Mouse (Mus musculus): Measurements from ENCODE around the gene 1600014C23Rik. TPM values are rescaled to one million over a fixed set of nuclear protein-coding genes. Genes with fewer than 3 reads are reported as not detected.

The 1600014C23Rik gene
- not detected for polyA plus RNA-seq (2014; fragmentation: Illumina TruSeq; extraction: RNeasy Lipid Tissue Mini Kit (QIAGEN cat#74804); ENCODE audit: low read depth, low replicate concordance)

DNA sequence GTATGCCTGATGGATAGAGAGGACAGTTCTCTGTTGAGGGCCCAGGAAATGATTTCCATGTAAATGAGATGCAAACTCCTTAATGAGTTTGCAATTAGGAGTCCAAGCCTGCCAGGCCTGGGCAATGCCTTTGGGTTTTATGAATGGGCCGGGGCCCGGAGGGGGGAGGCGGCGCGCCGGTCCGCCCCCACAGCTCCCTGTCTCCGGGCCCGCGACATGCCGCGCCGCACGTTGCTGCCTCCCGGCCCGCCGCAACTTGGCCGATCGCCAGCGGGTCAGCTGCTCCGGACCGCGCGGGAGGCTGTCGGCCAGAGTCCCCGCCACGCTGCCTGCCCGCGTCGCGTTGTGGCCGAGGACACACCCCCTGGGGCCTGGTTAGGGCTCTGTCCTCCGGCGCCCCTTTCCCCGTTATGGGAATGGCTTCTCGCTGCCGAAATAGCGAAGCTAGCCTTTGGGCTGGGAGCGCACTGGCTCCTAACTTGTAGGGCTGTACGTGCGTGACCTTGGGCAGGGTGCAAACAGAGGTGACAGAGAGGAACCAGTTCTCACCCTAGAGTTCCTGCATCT lies at the start of gene 1600014C23Rik:
1600014C23Rik (minus strand) TSS at position 110 of the 567 bp plus-strand sequence.

DNA sequence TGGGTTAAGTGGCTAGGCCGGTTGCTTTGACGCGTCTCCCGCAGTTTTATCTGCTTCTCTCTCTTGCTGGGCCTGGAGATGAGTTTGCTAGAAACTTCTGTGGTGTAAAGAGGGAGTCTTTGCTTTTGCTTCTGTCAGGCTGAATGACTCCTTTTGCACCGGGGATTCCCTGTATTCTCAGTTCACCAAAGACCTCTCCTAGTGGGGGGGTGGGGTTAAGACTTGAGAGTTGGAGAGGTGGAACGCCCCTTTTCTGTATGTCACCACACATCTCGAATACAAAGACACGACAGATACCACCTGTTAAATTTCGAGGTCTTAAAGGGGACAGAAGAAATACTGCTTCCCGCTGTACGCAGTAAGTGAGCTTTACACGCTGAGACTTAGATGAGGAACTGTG lies 46.9 kb downstream of the 1600014C23Rik start, which contains the start of gene Tmem63b:
Tmem63b (minus strand) TSS at position 190 of the 400 bp plus-strand sequence.

DNA sequence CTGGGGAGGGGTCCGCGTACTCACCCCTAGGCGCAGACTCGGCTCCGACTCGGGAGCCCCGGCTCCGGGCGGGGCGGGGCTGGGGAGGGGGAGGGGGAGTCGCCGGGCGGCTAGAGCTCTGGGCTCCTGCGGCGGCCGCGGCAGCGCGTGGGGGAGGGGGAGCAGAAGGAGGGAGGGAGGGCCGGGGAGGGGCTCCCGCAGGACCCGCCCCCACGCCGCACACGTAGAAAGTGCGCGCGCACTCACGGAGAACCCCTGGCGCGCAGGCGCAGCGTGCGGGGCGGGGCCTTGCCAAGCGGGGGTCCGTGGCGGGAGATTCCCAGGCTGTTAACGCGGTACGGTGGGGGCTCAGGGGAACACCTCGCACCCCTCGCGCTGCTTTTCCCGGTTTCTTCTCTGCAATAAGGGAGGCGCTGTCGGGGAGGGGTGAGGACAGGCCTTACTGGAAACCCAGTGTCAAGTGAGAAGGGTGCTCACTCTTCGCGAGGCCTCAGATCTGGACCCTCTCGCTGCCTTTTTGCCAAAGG lies 47.5 kb downstream of the 1600014C23Rik start, which contains the start of gene Mrpl14:
Mrpl14 (plus strand) TSS at position 230 of the 527 bp plus-strand sequence.

Other genes with a start within 250 kb of the 1600014C23Rik start
- 0.17 TPM for gene Aars2, start 227.0 kb downstream of the 1600014C23Rik start, polyA plus RNA-seq (2014; fragmentation: Illumina TruSeq; extraction: RNeasy Lipid Tissue Mini Kit (QIAGEN cat#74804); ENCODE audit: low read depth, low replicate concordance)
- not detected for gene Tcte1, start 210.4 kb downstream of the 1600014C23Rik start, polyA plus RNA-seq (2014; fragmentation: Illumina TruSeq; extraction: RNeasy Lipid Tissue Mini Kit (QIAGEN cat#74804); ENCODE audit: low read depth, low replicate concordance)
- gene Tmem151b, start 184.2 kb downstream of the 1600014C23Rik start, polyA plus RNA-seq (2014; fragmentation: Illumina TruSeq; extraction: RNeasy Lipid Tissue Mini Kit (QIAGEN cat#74804); ENCODE audit: low read depth, low replicate concordance): not detected
- 0.64 TPM for gene Nfkbie, start 178.1 kb downstream of the 1600014C23Rik start, polyA plus RNA-seq (2014; fragmentation: Illumina TruSeq; extraction: RNeasy Lipid Tissue Mini Kit (QIAGEN cat#74804); ENCODE audit: low read depth, low replicate concordance)
- gene Slc35b2, start 170.0 kb downstream of the 1600014C23Rik start, polyA plus RNA-seq (2014; fragmentation: Illumina TruSeq; extraction: RNeasy Lipid Tissue Mini Kit (QIAGEN cat#74804); ENCODE audit: low read depth, low replicate concordance): 3.1 TPM
- 2,931 TPM for gene Hsp90ab1, start 160.6 kb downstream of the 1600014C23Rik start, polyA plus RNA-seq (2014; fragmentation: Illumina TruSeq; extraction: RNeasy Lipid Tissue Mini Kit (QIAGEN cat#74804); ENCODE audit: low read depth, low replicate concordance)
- gene Slc29a1, start 134.2 kb downstream of the 1600014C23Rik start, polyA plus RNA-seq (2014; fragmentation: Illumina TruSeq; extraction: RNeasy Lipid Tissue Mini Kit (QIAGEN cat#74804); ENCODE audit: low read depth, low replicate concordance): 20.3 TPM
- not detected for gene Mymx, start 131.7 kb downstream of the 1600014C23Rik start, polyA plus RNA-seq (2014; fragmentation: Illumina TruSeq; extraction: RNeasy Lipid Tissue Mini Kit (QIAGEN cat#74804); ENCODE audit: low read depth, low replicate concordance)
- gene Capn11, start 74.5 kb downstream of the 1600014C23Rik start, polyA plus RNA-seq (2014; fragmentation: Illumina TruSeq; extraction: RNeasy Lipid Tissue Mini Kit (QIAGEN cat#74804); ENCODE audit: low read depth, low replicate concordance): 0.29 TPM
- 1.6 TPM for gene Mrpl14, start 47.5 kb downstream of the 1600014C23Rik start, polyA plus RNA-seq (2014; fragmentation: Illumina TruSeq; extraction: RNeasy Lipid Tissue Mini Kit (QIAGEN cat#74804); ENCODE audit: low read depth, low replicate concordance)
- gene Tmem63b, start 46.9 kb downstream of the 1600014C23Rik start, polyA plus RNA-seq (2014; fragmentation: Illumina TruSeq; extraction: RNeasy Lipid Tissue Mini Kit (QIAGEN cat#74804); ENCODE audit: low read depth, low replicate concordance): 6.7 TPM

All from adrenal gland, adult 10 weeks (tissue).